Mouse (Mus musculus) kidney, embryonic 14.5 days (tissue): ENCODE data around the gene Shroom3. TPM values are rescaled to one million over a fixed set of nuclear protein-coding genes. Genes with fewer than 3 reads are reported as not detected.

Experiments used
- ATAC-seq: fragments of 200-750 bp; cut with Nextera tagmentation; 2 replicates; pipeline ENCODE4 v1.8.0; 2017; ENCODE audit warnings: moderate number of reproducible peaks, mild to moderate bottlenecking, moderate TSS enrichment, moderate library complexity; ENCODE audit not compliant: low FRiP score, low TSS enrichment
- H3K27ac ChIP-seq: fragments of 300-500 bp; sonication (generic); 2 replicates; pipeline ENCODE4 v1.5.1; 2014; ENCODE audit warnings: low read depth, mild to moderate bottlenecking, low read length, moderate library complexity, mixed read lengths
- H3K27me3 ChIP-seq: fragments of 300-500 bp; sonication (generic); 2 replicates; pipeline ENCODE4 v1.6.1; 2014; ENCODE audit warnings: mild to moderate bottlenecking, low read length; ENCODE audit not compliant: control insufficient read depth, insufficient read depth
- H3K36me3 ChIP-seq: fragments of 300-500 bp; sonication (generic); 2 replicates; pipeline ENCODE4 v1.6.1; 2014; ENCODE audit warnings: low read length, mixed read lengths; ENCODE audit not compliant: control insufficient read depth, insufficient read depth
- H3K4me1 ChIP-seq: fragments of 300-500 bp; sonication (generic); 2 replicates; pipeline ENCODE4 v1.6.1; 2014; ENCODE audit warnings: low read length, mixed read lengths; ENCODE audit not compliant: control insufficient read depth, insufficient read depth
- H3K4me2 ChIP-seq: fragments of 300-500 bp; sonication (generic); replicated peaks from 2 replicates; pipeline ENCODE4 v1.6.1; 2014; ENCODE audit warnings: low read depth, mild to moderate bottlenecking, low read length
- H3K4me3 ChIP-seq: fragments of 300-500 bp; sonication (generic); 2 replicates; pipeline ENCODE4 v1.5.1; 2014; ENCODE audit warnings: mild to moderate bottlenecking, low read length
- H3K9ac ChIP-seq: fragments of 300-500 bp; sonication (generic); 2 replicates; pipeline ENCODE4 v1.6.1; 2014; ENCODE audit warnings: low read depth, mild to moderate bottlenecking, low read length, moderate library complexity
- H3K9me3 ChIP-seq: fragments of 300-500 bp; sonication (generic); 2 replicates; pipeline ENCODE4 v1.6.1; 2016; ENCODE audit warnings: low read length; ENCODE audit not compliant: control insufficient read depth
- WGBS: fragments of 180-500 bp; shearing (Covaris S2); extraction: QIAGEN DNeasy Blood & Tissue Kit; methylation state at CpG from one replicate; pipeline ENCODE4 v1.1.7; 2014; 5-methylcytosine and 5-hydroxymethylcytosine counted together
- polyA plus RNA-seq: library from polyadenylated mRNA; unstranded; fragments of >200 nt; fragmentation: Nextera tagmentation; extraction: Ambion mirVana; gene quantifications from 2 replicates; pipeline ENCODE4 v1.2.1, GENCODE M21; 2014

The Shroom3 gene
- polyA plus RNA-seq, 1 experiment from 2014 or later: 16.0 TPM

DNA sequence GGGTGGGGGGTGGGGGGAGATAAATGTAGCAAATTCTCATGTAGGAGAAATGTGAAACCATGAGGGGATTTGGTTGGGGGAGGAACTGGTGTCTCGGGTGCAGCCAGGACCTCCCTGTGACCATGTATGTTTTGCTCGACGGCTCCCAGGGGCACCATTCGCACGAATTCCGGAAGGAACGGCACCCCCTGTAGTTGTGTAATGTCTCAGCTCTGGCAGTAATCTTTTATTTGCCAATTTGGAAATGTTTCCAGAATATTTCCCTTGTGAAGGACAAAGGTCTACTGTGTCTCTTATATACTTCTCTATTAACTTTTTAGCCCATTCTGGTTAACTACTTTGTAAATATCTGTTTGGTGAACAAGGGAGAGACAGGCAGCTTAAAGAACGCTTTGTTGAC is 27.5 kb downstream of the Shroom3 start:
- 66% methylated on average over 8 of the region's 8 CpGs for WGBS
- no peak overlapping the region for H3K9ac ChIP-seq
- no peak for ATAC-seq
- no peaks in the 10 kb centered on the region for H3K27me3 ChIP-seq
- H3K4me2 ChIP-seq: no peak overlapping the region
- H3K4me1 ChIP-seq: 0 out of 2 replicates have a peak, but pooled peaks cover 4% of the 10 kb centered on the region
- no peaks in the 10 kb centered on the region for H3K9me3 ChIP-seq
- no peak overlapping the region for H3K27ac ChIP-seq
- H3K4me3 ChIP-seq: no peak overlapping the region
- H3K36me3 ChIP-seq: no peaks in the 10 kb centered on the region

DNA sequence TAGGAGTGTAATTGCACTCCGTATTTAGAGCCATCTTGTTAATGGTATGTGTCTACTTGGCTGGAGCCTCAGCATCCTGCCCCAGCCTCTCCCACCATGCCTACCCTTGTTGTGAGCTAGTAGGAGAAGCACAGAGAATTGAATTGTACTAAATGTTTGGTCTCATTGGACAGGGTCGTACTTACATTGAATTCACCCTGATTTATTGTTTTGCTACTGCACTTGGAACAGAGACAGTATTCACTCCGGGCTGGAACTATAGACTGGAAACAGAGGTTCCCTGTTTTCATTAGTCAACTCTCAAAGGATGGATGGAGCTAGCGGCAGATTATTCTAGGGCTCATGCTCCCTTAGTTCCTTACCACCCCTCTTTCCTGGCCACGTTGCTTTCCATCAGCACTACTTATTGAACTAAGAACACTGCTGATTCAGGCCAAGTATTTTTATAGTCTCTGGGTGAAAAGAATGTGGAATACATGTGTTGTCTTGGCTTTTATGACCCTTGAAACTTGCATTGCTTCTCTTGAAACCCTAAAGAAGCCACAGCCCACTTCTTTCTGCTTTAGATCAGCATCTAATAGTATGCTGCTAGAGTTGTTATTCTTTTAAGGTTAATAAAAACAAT is 28.5 kb downstream of the Shroom3 start:
- no peak overlapping the region for H3K27ac ChIP-seq
- no peak for ATAC-seq
- WGBS: 59% methylated on average over 5 of the region's 5 CpGs

DNA sequence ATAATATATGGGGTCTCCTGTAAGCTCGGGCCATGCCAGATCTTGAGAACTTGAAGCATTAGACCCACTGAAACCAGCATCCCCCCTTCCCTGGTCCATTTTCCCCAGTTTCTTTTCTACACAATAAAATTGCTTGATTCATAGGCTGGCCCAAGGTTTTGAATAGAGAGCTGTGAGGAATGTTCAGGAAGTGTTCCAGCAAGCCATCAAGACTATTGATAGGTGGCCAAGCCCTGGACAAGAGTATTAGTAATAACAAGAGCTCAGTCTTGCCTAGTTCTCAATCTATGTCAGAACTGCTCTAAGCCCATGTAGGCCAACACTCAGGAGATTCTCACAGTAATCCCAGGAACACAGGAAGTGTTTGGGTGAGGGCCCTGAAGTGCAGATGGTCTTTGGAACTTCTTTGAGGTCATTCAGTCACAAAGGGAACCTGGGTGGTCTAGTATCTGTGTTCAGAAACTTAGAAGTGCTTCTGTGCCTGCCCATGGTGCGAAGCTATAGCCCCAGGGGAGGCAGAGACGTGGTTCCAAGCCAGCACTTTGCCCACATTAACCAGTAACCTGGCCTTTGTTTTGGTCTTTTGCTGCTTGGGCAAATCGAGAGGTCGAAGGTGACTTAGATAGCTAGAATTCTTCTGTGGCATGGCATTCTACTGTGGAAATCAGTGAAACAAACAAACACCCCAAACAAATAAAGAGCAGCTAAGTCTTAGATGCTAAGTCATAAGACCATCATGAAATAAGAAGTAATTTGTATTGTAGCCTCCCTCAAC is 29.6 kb downstream of the Shroom3 start:
- no peak overlapping the region for H3K4me3 ChIP-seq
- H3K9ac ChIP-seq: no peak overlapping the region
- H3K4me2 ChIP-seq: no peak overlapping the region
- no peaks in the 10 kb centered on the region for H3K9me3 ChIP-seq
- H3K27ac ChIP-seq: no peak overlapping the region
- WGBS: 78% methylated on average over 5 of the region's 5 CpGs
- H3K27me3 ChIP-seq: no peaks in the 10 kb centered on the region
- no peaks in the 10 kb centered on the region for H3K36me3 ChIP-seq
- H3K4me1 ChIP-seq: 0 out of 2 replicates have a peak, but pooled peaks cover 4% of the 10 kb centered on the region
- ATAC-seq: no peak

More for the DNA sequence above, 28.5 kb downstream of the Shroom3 start:
- Histone ChIP-seq H3K4me1 (0 out of 2 replicates have a peak, but pooled peaks cover 4% of the 10 kb centered on the region), H3K4me3 (no peak overlapping the region), H3K9ac (no peak overlapping the region), H3K4me2 (no peak overlapping the region), H3K36me3 (no peaks in the 10 kb centered on the region), H3K27me3 (no peaks in the 10 kb centered on the region), H3K9me3 (no peaks in the 10 kb centered on the region)

DNA sequence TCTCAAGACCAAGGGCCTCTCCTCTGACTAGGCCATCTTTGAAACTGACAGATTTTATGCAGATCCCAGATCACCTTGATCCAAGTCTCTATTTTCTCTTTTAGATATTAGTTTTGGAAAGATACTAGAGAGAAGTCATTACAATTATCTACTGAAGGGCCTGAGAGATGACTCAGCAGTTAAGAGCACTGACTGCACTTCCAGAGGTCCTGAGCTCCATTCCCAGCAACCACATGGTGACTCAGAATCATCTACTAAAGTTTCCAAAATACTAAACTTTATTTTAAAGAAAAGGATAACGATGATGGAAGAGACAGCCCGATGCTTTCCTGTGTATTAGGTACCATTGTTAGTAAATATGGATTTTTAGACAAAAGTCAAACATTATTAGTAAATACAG is 31.7 kb downstream of the Shroom3 start:
- no peaks in the 10 kb centered on the region for H3K36me3 ChIP-seq
- H3K4me2 ChIP-seq: no peak overlapping the region
- H3K4me3 ChIP-seq: no peak overlapping the region
- H3K4me1 ChIP-seq: no peaks in the 10 kb centered on the region
- H3K27me3 ChIP-seq: no peaks in the 10 kb centered on the region
- no peak for ATAC-seq
- H3K27ac ChIP-seq: no peak overlapping the region
- H3K9me3 ChIP-seq: no peaks in the 10 kb centered on the region
- no peak overlapping the region for H3K9ac ChIP-seq
- 98% methylated on average over 2 of the region's 2 CpGs for WGBS

DNA sequence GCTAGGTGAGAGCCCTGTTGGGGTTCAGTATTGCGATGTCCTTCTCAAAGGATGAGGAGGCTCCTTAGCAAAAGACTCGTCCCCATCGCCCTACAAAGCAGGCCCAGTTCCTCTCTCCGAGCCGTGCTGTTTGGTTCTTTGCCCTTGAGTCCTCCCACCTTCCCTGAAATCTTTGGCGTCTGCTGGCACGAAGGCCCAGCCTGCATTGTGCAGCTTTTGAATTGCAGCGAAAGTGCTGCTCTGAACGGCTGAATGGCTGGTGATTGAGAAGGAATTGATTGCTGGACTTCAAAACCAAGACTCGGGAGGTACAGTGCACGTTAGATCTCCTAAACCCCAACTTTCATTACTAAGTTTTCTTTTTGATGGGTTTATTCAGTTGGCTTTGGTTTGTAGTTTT is 32.1 kb downstream of the Shroom3 start:
- Histone ChIP-seq H3K36me3 (no peaks in the 10 kb centered on the region), H3K27me3 (no peaks in the 10 kb centered on the region), H3K4me1 (no peaks in the 10 kb centered on the region), H3K4me3 (no peak overlapping the region), H3K4me2 (no peak overlapping the region), H3K9ac (no peak overlapping the region), H3K27ac (no peak overlapping the region), H3K9me3 (no peaks in the 10 kb centered on the region)
- WGBS: 64% methylated on average over 11 of the region's 11 CpGs
- no peak for ATAC-seq

DNA sequence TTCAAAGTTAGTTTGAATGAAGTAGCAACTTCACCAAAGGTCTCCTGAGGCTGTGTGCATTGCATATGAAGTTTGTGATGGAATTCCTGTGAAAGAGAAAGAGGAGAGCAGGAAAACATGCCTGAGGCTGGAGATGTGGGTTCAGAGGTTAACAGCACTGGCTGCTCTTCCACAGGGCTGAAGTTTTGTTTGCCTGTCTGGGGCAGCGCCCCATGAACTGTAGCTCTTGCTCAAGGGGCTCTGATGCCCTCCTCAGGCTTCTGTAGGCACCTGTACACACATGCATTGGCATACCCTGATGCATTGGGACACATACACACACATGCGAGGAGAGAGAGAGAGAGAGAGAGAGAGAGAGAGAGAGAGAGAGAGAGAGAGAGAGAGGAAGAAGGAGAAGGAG is 32.7 kb downstream of the Shroom3 start:
- Histone ChIP-seq H3K9me3 (no peaks in the 10 kb centered on the region), H3K4me2 (no peak overlapping the region), H3K4me3 (no peak overlapping the region), H3K4me1 (no peaks in the 10 kb centered on the region), H3K9ac (no peak overlapping the region), H3K27ac (no peak overlapping the region), H3K27me3 (no peaks in the 10 kb centered on the region), H3K36me3 (no peaks in the 10 kb centered on the region)
- 67% methylated on average over 2 of the region's 2 CpGs for WGBS
- ATAC-seq: no peak

DNA sequence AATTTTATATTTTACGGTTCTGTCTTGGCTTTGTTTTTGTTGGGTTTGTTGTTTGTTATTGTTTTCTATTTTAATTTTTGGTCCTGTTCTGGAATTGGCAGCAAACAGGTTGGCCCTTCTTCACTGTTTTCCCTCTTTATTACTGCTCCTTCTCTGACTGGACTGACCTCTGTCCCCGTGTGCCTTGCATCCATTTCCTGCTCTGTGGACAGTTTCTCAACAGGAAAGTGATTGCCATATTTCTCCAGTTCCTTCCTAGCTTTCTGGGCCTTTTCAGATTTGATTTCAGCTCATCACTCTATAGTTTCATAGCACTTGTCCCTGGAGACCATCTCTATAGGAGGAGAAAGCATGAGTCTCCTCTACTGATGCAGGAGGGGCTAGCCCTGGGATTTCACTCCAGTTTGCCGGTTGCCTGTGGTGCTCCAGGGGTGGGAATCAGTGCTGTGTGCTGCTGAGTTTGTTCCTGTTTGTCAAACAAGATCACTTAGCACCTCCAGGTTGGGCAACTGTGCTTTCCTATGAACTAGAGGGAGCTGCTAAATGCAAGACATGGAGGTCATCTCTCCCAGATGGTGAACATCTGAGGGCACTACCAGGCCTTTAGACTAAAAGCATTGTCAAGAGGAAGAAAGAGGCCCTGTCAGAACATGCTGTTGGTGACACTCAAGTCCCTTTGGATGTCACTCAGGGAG is 34.6 kb downstream of the Shroom3 start:
- Histone ChIP-seq H3K9me3 (no peaks in the 10 kb centered on the region), H3K4me1 (no peaks in the 10 kb centered on the region), H3K4me2 (no peak overlapping the region), H3K27me3 (no peaks in the 10 kb centered on the region), H3K27ac (no peak overlapping the region), H3K4me3 (no peak overlapping the region), H3K9ac (no peak overlapping the region), H3K36me3 (no peaks in the 10 kb centered on the region)
- 60% methylated on average over 3 of the region's 3 CpGs for WGBS
- ATAC-seq: no peak

DNA sequence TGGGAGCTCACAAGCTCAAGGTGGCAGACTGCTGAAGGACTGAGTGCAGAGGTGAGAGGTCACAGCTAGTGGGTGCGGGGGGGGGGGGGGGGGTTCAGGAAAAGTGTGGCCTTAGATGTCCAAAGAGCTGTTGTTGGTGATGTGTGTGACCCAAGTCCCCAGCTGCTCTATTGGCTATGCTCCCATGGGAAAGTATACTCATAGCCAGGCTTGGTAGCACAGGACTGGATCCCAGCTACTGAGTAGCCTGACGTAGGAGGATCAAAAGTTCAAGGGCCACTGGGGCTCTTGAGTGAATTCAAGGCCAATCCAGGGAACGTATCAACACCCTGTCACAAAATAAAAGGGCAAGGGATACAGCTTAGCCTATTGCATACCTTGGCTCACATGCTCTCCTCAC is 35.6 kb downstream of the Shroom3 start:
- Histone ChIP-seq H3K27me3 (no peaks in the 10 kb centered on the region), H3K4me3 (no peak overlapping the region), H3K4me2 (no peak overlapping the region), H3K27ac (no peak overlapping the region), H3K9me3 (no peaks in the 10 kb centered on the region), H3K4me1 (no peaks in the 10 kb centered on the region), H3K9ac (no peak overlapping the region), H3K36me3 (no peaks in the 10 kb centered on the region)
- no peak for ATAC-seq
- WGBS: 84% methylated on average over 3 of the region's 3 CpGs

DNA sequence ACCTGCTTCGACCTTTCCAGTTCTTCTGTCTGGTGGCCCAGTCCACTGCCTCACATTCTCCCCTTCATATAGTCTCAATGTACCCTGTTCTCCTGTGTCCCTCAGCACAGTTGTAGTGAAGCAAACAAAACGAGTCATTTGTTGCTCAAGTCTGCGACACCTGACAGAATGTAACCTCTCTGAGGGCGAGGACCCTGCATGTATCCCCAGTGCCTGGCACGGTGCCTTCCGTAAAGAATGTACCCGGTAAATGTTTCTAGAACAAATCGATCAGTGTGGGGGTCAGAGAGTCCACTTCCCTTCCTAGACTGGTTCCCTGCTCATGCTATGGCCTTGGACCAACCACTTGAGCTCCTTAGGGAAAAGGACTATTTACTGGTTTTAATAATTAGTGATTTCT is 38.4 kb downstream of the Shroom3 start:
- no peak overlapping the region for H3K4me3 ChIP-seq
- H3K4me2 ChIP-seq: no peak overlapping the region
- H3K4me1 ChIP-seq: no peaks in the 10 kb centered on the region
- no peaks in the 10 kb centered on the region for H3K27me3 ChIP-seq
- no peaks in the 10 kb centered on the region for H3K9me3 ChIP-seq
- no peaks in the 10 kb centered on the region for H3K36me3 ChIP-seq
- WGBS: 91% methylated on average over 8 of the region's 8 CpGs
- H3K9ac ChIP-seq: no peak overlapping the region
- ATAC-seq: no peak
- H3K27ac ChIP-seq: no peak overlapping the region
